In genomic region chr16:85799971-85800370, GRCm38 (mm10) we compare ENCODE assay signal across 9 mouse cellular contexts. TPM values are rescaled to one million over a fixed set of nuclear protein-coding genes. Genes with fewer than 3 reads are reported as not detected.
DNase-seq lines count a peak whose midpoint lies in the region; ATAC-seq lines count a peak whose summit lies in the region.
"Had no signal": no experiment of that assay in that cellular context is flagged by ENCODE, and none has a peak within 500 bp of the region (broad histone marks: within the 10 kb centered on the region; RNA-seq: fewer than 3 reads in every experiment).

No protein-coding gene starts in this region.

- peak overlapping the region; percentile 99 for H3K9ac ChIP-seq in heart, embryonic 14.5 days (ENCODE audit: low read length)
- H3K9ac ChIP-seq in embryonic facial prominence, embryonic 12.5 days: no peak overlapping the region
- H3K9ac ChIP-seq in intestine, embryonic 14.5 days (ENCODE audit: low read length): 0 out of 2 replicates have a peak overlapping the region, but pooled peaks have one; percentile 7
- H3K9ac ChIP-seq in midbrain, embryonic 15.5 days: no peak overlapping the region

- peak overlapping the region; percentile 80 for H3K4me2 ChIP-seq in heart, embryonic 14.5 days (ENCODE audit: low read length)
- peak overlapping the region; percentile 85 for H3K4me2 ChIP-seq in embryonic facial prominence, embryonic 12.5 days (replicated peaks)
- H3K4me2 ChIP-seq in intestine, embryonic 14.5 days (ENCODE audit: low read length): peak overlapping the region; percentile 77
- H3K4me2 ChIP-seq in midbrain, embryonic 15.5 days: peak overlapping the region; percentile 90; the same call in 1 of the 2 replicates

- DNase-seq in heart, postnatal 4 days: no peak
- no peak for DNase-seq in intestine, embryonic 14.5 days (ENCODE audit: low spot score)
- no peak for DNase-seq in adrenal gland, postnatal 25 days

- H3K27me3 ChIP-seq in heart, embryonic 14.5 days (ENCODE audit: control insufficient read depth, insufficient read depth, low read length): no peaks in the 10 kb centered on the region
- H3K27me3 ChIP-seq in embryonic facial prominence, embryonic 12.5 days: no peaks in the 10 kb centered on the region
- no peaks in the 10 kb centered on the region for H3K27me3 ChIP-seq in intestine, embryonic 14.5 days (replicated peaks; ENCODE audit: control insufficient read depth, insufficient read depth, low read length)
- H3K27me3 ChIP-seq in midbrain, embryonic 15.5 days (replicated peaks): peaks cover 5% of the 10 kb centered on the region; the same call in 1 of the 2 replicates

- H3K4me1 ChIP-seq in heart, embryonic 14.5 days (ENCODE audit: control insufficient read depth in 2 of 2, insufficient read depth in 2 of 2, low read length in 2 of 2): peaks cover 14 to 19% of the 10 kb centered on the region in 2 experiments; a peak in 3 of 4 replicates
- H3K4me1 ChIP-seq in embryonic facial prominence, embryonic 12.5 days: 0 out of 2 replicates have a peak, but pooled peaks cover 6% of the 10 kb centered on the region
- H3K4me1 ChIP-seq in intestine, embryonic 14.5 days (replicated peaks; ENCODE audit: control insufficient read depth, insufficient read depth, low read length): peaks cover 19% of the 10 kb centered on the region; the same call in 1 of the 2 replicates
- peaks cover 26% of the 10 kb centered on the region for H3K4me1 ChIP-seq in midbrain, embryonic 15.5 days

- no peak overlapping the region for H3K27ac ChIP-seq in heart, embryonic 14.5 days (replicated peaks in 1 of 2; ENCODE audit: control insufficient read depth in 1 of 2, insufficient read depth in 1 of 2, low read depth in 2 of 2, low read length in 2 of 2)
- H3K27ac ChIP-seq in embryonic facial prominence, embryonic 12.5 days: no peak overlapping the region
- H3K27ac ChIP-seq in intestine, embryonic 14.5 days (ENCODE audit: low read depth): no peak overlapping the region
- H3K27ac ChIP-seq in midbrain, embryonic 15.5 days: no peak overlapping the region
- H3K27ac ChIP-seq: left cerebral cortex, adult 2 months had no signal

- H3K36me3 ChIP-seq in heart, embryonic 14.5 days (ENCODE audit: control insufficient read depth, insufficient read depth, low read length): peaks cover 53% of the 10 kb centered on the region
- H3K36me3 ChIP-seq in embryonic facial prominence, embryonic 12.5 days: peaks cover 49% of the 10 kb centered on the region
- peaks cover 49% of the 10 kb centered on the region for H3K36me3 ChIP-seq in intestine, embryonic 14.5 days (ENCODE audit: control insufficient read depth, insufficient read depth, low read length)
- H3K36me3 ChIP-seq in midbrain, embryonic 15.5 days (replicated peaks): 0 out of 2 replicates have a peak, but pooled peaks cover 4% of the 10 kb centered on the region

- WGBS in heart, embryonic 14.5 days: 45% methylated on average over 9 of the region's 9 CpGs
- 69% methylated on average over 9 of the region's 9 CpGs for WGBS in embryonic facial prominence, embryonic 12.5 days
- 51% methylated on average over 9 of the region's 9 CpGs for WGBS in intestine, embryonic 14.5 days
- WGBS in midbrain, embryonic 15.5 days: 75% methylated on average over 9 of the region's 9 CpGs

- H3K9me3 ChIP-seq in heart, embryonic 14.5 days (ENCODE audit: control insufficient read depth, low read length): no peaks in the 10 kb centered on the region
- H3K9me3 ChIP-seq in embryonic facial prominence, embryonic 12.5 days: no peaks in the 10 kb centered on the region
- H3K9me3 ChIP-seq in intestine, embryonic 14.5 days (ENCODE audit: control insufficient read depth, low read length): no peaks in the 10 kb centered on the region
- H3K9me3 ChIP-seq in midbrain, embryonic 15.5 days: no peaks in the 10 kb centered on the region

- no peak for ATAC-seq in heart, embryonic 14.5 days (ENCODE audit: insufficient number of reproducible peaks, insufficient read depth, low FRiP score, low read depth)
- no peak for ATAC-seq in embryonic facial prominence, embryonic 12.5 days (ENCODE audit: insufficient number of reproducible peaks, insufficient read depth, low FRiP score, low TSS enrichment)
- no peak for ATAC-seq in intestine, embryonic 14.5 days (replicated peaks; ENCODE audit: low FRiP score, low TSS enrichment, low read depth)
- ATAC-seq in midbrain, embryonic 15.5 days (replicated peaks): no peak
- ATAC-seq in megakaryocyte progenitor cell, adult 5-6 weeks (replicated peaks; ENCODE audit: poor library complexity): no peak
- ATAC-seq in erythroid progenitor cell, adult 5-6 weeks (replicated peaks; ENCODE audit: low FRiP score, poor library complexity, severe bottlenecking): no peak

- peak overlapping the region; percentile 43 to 91 for H3K4me3 ChIP-seq in heart, embryonic 14.5 days (ENCODE audit: control insufficient read depth in 1 of 2, insufficient read depth in 1 of 2, low read depth in 1 of 2, low read length in 2 of 2)
- H3K4me3 ChIP-seq in embryonic facial prominence, embryonic 12.5 days: peak overlapping the region; percentile 86
- peak overlapping the region; percentile 75 for H3K4me3 ChIP-seq in intestine, embryonic 14.5 days (ENCODE audit: low read depth, low read length)
- H3K4me3 ChIP-seq in midbrain, embryonic 15.5 days: no peak overlapping the region

RNA-seq across cellular contexts. Expression of gene Adamts1, which starts 2.9 kb away (rescaled TPM):
- polyA plus RNA-seq in heart, embryonic 14.5 days (2014; fragmentation: Nextera tagmentation; extraction: Ambion mirVana): 44.9 and 46.1 TPM in 2 replicates
- total RNA-seq in heart, postnatal 4 days (2021): 10 to 100 TPM; 63.7 to 68.9 TPM
- 50.2 and 50.9 TPM in 2 replicates for polyA plus RNA-seq in embryonic facial prominence, embryonic 12.5 days (2016; fragmentation: Nextera tagmentation; extraction: Ambion mirVana)
- 24.7 and 30.8 TPM in 2 replicates for polyA plus RNA-seq in intestine, embryonic 14.5 days (2014; fragmentation: Nextera tagmentation; extraction: Ambion mirVana)
- polyA plus RNA-seq in midbrain, embryonic 15.5 days (2015; fragmentation: Nextera tagmentation; extraction: Ambion mirVana): 6.5 and 6.6 TPM in 2 replicates
- 0.10 TPM in 1 of 2 replicates, not detected in the other for total RNA-seq in megakaryocyte progenitor cell, adult 5-6 weeks (2015)
- 0.07 TPM in 1 of 2 replicates, not detected in the other for total RNA-seq in megakaryocyte progenitor cell, adult 5-6 weeks (2017)
- total RNA-seq in adrenal gland, postnatal 25 days (2021): 13.8 and 16.4 TPM in 2 replicates
- total RNA-seq in erythroid progenitor cell, adult 5-6 weeks (2015; ENCODE audit: low replicate concordance): 0.36 TPM in 1 of 2 replicates, not detected in the other
- total RNA-seq in erythroid progenitor cell, adult 5-6 weeks (2017; ENCODE audit: low replicate concordance): 0.38 TPM in 1 of 2 replicates, not detected in the other

Comparison
In these comparisons a context has a peak if more than half of its experiments do, and no peak if none do; other contexts are left out.
1. H3K9ac ChIP-seq: peak in heart, embryonic 14.5 days (single experiment) and intestine, embryonic 14.5 days (single experiment); none in embryonic facial prominence, embryonic 12.5 days (single experiment) and midbrain, embryonic 15.5 days (single experiment).
2. RNA of gene Adamts1, which starts 2.9 kb away (total RNA-seq): 63.7 to 68.9 TPM in heart, postnatal 4 days and 13.8 to 16.4 TPM in adrenal gland, postnatal 25 days; 0.36 to 0.38 TPM in erythroid progenitor cell, adult 5-6 weeks and 0.07 to 0.10 TPM in megakaryocyte progenitor cell, adult 5-6 weeks; every median in the first group is over 10 times any median in the second.
3. Peak in every context shown above with its lines, with median percentiles within 50 percentile points of each other: H3K4me2 ChIP-seq.